Mouse (Mus musculus): ENCODE measurements around the gene Prss28.

Gene Prss28

DNA sequence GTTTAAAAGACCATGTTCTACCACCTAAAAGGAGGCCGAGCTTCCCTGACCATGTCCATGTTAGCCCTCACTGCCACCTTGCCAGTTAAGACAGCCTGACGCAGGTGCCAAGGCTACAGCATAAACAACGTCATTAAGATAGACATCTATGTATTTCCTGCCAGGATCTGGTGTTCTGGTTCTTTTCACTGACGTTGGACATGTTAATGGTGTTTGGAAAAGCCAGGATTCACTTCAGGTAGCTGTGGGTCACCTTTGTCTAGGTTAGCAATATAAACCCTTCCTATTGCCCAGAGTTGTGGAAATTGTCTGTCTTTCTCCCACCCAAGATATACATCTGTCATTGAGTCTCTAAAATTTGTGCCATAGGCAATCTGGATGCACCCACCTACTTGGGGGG is at the start of gene Prss28:
TSS of gene Prss28 (plus strand) at position 301 of the 400 bp plus-strand sequence.
- no peak for DNase-seq

- DNase-seq = peak in 1 of 2 experiments; percentile 47
Measured at GRCm38 (mm10) chr17:25264453-25264852, 44.0 kb upstream of the Prss28 start.

GRCm38 (mm10) chr17:25270795-25271335 is 37.6 kb upstream of the Prss28 start:
- DNase-seq = no peak

DNA sequence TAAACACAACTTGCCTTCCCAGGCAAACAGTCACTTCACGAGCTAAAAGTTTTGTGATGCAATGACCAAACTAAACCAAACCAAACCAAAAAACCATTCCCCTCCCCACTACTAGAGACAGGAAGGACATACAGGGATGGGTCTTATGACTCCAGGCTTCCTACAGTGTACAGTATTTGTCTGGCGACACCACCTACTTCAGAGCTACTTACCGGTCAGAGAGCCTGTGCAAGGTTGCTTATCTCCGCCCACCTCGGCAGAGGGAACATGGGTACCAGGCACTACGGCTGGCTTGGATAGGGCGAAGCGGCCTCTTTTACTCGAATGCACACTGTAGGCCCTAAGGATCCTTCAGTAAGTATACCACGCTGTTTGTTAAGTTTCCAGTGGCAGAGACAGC is 36.1 kb upstream of the Prss28 start:
- peak in 1 of 2 experiments; percentile 51 for DNase-seq

- DNase-seq = peak; percentile 87 to 94
Measured at GRCm38 (mm10) chr17:25272951-25273705, 35.3 kb upstream of the Prss28 start.

DNA sequence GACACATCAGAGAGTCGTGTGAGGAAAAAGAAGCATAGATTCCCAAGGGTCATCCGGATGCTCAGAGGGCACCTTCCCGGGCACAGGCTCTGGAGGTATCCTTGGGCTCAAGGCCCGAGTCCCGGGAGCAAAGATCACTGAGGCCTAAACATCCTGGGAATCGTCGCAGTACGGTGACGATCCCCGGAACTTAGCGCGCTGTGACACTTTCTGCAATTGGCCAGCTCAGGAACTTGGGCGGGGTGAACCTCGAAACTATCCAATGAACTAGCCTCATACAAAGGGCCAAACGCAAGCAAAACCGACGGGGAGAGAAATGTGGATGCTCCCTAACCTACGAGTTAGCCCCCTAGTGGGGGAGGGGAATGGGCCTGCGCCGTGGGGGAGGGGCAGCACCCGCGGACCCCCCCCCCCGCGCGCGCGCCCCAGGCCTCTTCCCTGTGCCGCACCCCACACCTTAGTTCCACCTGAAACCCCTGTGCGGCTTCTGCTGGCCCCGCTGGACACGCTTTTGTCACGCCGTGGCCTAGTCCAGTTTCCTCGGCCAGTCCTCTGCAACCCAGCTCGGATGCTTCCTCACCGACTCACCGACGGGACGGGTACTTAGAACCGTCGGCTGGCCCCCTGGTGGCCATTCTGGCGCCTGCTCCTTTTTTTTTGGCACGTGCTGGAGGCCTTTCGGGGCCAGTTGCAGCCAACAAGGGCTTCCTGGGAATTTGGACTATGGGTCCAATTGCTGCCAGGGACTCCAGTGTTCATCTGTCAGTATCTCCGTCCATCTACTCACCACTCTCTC is 34.5 kb upstream of the Prss28 start:
- DNase-seq = peak; percentile 94 to 96

GRCm38 (mm10) chr17:25274571-25275346 is 33.7 kb upstream of the Prss28 start, which contains the start of gene Ube2i:
Ube2i (minus strand) TSS chr17:25274622.
- DNase-seq = no peak

GRCm38 (mm10) chr17:25275833-25276232 is 32.6 kb upstream of the Prss28 start:
- DNase-seq = no peak

DNA sequence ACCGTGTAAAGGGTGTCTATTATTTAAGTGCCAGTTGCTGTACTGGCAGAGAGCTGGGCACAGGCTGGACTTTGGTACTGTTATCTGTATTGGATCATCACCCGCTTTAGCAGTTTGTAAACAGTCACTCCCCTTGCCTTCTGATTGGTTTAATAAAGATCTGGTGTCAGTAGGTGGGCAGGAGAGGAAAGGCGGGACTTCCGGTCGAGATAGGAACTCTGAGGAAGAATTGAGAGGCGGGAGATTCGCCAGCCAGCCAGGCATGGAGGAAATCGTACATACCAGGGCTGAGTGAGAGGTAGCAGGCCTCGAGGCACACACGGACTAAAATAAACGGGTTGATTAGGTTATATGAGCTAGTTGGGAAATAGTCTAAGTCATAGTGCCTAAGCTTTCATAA is 26.3 kb upstream of the Prss28 start:
- DNase-seq = peak; percentile 60 to 78

DNA sequence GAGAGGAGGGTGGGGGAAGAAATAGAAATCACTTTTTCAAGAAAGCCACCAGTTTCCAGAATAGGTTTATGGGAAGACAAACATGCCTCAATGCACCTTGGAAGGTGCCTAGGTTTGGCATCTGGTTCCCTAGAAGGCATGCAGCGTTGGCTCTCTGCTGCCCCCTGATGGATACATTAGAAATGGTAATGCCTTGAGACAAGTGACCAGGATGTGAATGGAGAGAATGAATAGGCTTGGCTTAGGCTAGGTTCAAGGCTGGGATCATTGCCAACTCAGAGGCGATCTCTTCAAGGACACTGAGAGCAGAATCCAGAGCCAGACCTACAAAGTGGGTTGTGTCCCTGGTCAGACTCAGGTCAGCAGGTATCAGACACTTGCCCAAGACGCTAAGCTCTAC is 23.4 kb upstream of the Prss28 start:
- DNase-seq = peak; percentile 75 to 80

- peak; percentile 74 to 77 for DNase-seq
Measured at GRCm38 (mm10) chr17:25288842-25289241, 19.6 kb upstream of the Prss28 start.

- DNase-seq = peak in 1 of 2 experiments; percentile 46
Measured at GRCm38 (mm10) chr17:25290411-25290810, 18.0 kb upstream of the Prss28 start.

- DNase-seq = no peak
Measured at GRCm38 (mm10) chr17:25293495-25293894, 15.0 kb upstream of the Prss28 start.

DNA sequence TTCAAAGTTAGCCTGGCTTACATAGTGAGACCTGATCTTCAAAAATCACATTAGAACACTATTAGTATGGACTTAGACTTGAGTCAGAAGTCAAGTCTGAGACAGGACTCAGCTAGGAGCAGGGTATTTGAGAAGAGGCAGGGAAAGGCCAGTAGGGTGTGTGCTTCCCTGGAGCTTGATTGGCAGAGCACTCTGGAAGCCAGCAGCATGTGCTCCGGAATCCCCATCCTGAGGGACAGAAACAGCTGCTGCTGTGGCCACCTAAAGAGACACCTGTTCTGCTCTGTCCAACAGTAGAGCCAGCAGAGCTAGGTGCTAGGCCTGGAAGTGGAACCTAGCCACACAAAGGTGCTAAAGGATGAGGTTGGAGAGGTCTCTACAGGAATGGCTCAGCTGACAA is 14.3 kb upstream of the Prss28 start:
- no peak for DNase-seq

DNA sequence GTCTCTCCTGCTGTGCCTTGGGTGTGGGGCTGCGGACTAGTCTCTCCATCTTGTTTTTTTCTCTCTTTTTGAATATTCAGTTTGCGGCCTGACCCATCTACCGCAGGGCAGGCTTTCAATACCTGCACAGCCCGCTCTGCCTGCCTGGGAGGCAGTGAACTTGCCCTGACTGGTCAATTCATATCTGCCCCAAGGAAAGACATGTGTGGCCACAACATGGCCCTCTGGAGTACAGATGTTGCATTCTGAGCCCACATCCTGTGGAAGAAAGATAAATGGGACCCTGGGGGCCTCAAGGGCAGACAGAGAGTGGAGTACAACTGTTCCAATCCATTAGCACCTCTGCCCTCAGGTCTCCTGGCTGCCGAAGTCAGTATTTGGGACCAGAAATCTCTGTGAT is 10.4 kb upstream of the Prss28 start, which contains the start of gene Prss34:
TSS of gene Prss34 (plus strand) at position 301 of the 400 bp plus-strand sequence.
- DNase-seq = no peak

GRCm38 (mm10) chr17:25318354-25318753 is 9.9 kb downstream of the Prss28 start, which contains the start of gene Prss29:
Prss29 (plus strand) TSS chr17:25318654.
- no peak for DNase-seq

DNA sequence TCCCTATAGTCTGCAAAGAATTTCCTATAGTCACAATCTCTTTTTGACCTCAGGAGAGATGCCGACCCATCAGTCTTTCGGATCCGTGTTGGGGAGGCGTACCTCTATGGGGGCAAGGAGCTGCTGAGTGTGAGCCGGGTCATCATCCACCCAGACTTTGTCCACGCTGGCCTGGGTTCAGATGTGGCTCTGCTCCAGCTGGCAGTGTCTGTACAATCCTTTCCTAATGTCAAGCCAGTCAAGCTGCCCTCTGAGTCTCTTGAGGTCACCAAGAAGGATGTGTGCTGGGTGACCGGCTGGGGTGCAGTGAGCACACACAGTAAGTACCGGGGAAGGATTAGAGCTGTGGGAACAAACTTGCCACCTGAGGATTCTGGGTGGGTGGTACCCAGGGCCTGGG is 12.4 kb downstream of the Prss28 start:
- DNase-seq = no peak

DNA sequence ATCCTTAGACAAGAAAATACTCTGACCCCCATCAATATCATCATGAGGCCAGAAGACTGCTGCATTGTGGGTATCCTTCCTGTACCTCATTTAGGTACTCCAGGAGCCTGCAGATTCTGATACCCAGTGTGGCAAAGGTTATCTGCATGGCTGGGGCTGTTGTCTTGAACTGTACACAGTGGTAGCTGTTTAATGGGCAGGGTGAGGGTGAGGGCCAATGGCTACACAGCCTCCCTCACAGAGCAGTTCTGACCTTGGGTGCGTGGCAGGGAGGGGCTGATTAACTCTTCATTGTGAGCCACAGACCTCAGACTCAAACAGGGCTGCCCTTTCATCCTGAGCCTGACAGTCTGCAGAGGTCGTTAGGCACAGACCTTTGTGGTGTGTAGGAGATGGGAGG is 14.5 kb downstream of the Prss28 start:
- no peak for DNase-seq

DNA sequence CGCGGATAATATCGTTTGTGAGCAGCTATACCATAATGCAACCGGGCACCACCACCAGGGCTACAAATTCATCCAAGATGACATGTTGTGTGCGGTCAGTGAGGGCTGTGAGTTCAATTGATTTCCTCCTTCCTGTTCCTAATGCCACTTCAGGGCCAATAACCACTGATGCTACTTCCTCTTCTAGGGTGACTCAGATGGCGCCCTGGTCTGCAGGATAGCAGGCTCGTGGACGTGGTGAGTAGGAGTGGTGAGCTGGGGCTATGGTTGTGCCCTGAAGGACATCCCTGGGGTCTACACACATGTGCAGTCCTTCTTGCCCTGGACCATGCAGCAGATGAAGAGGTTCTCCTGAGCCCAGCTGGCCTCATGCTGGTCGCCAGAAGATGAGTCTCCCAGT is 23.9 kb downstream of the Prss28 start:
- no peak for DNase-seq

- DNase-seq = peak; percentile 83 to 84
Measured at GRCm38 (mm10) chr17:25333943-25334342, 25.5 kb downstream of the Prss28 start.

- peak in 1 of 2 experiments; percentile 51 for DNase-seq
Measured at GRCm38 (mm10) chr17:25338218-25338617, 29.8 kb downstream of the Prss28 start.

DNA sequence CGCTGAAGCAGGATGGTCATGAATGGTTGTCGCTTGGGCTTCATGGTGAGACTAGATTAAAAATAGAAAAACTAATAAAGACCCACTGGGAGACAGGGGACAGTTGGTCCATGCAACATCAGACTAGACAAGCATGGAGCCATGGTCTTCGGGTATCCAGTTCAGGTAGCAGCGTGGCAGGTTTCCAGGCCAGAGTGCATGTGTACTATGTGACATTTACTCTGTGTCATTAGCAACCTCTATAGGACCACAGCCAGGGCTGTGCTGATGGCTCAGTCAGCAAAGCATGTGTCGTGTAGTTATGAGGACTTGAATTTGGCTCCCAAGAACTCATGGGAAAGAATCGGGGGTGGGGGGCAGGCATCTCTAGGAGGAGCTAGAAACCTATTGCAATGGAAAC is 31.6 kb downstream of the Prss28 start:
- no peak for DNase-seq

GRCm38 (mm10) chr17:25341490-25341889 is 33.0 kb downstream of the Prss28 start:
- DNase-seq = peak; percentile 18 to 53

All from kidney, postnatal 4 days (tissue).